Mouse (Mus musculus): ENCODE measurements around the gene Hspb6. TPM values are rescaled to one million over a fixed set of nuclear protein-coding genes. Genes with fewer than 3 reads are reported as not detected.

Gene Hspb6
- polyA plus RNA-seq, 1 experiment, result 52.8 TPM

DNA sequence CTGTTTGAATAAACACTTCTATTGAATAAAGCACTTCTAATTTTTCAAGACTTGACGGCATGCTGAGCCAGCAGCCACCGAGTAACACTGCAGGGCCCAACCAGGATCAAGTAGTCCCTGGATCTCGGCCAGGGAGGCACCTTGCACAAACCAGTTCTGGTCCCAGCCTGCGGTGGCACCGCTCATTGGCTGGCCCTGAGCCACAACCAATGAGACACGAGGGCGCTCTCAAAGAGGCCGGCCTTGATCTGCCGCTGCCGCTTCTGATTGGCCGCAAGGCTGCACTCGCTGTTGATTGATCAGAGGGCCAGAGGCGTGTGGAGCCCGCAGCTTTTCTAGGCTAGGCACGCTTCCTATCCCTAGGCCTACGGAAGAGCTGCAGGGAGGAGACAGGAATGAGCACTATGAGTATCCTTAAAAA is 48.0 kb downstream of the Hspb6 start:
- Histone ChIP-seq H3K36me3 (ENCODE audit: control insufficient read depth, insufficient read depth, low read length) (no peaks in the 10 kb centered on the region), H3K27ac (ENCODE audit: insufficient read depth, low read depth, low read length) (peak overlapping the region; percentile 32; the same call in 1 of the 2 replicates), H3K27me3 (ENCODE audit: control insufficient read depth, insufficient read depth, low read length) (no peaks in the 10 kb centered on the region), H3K4me1 (ENCODE audit: control insufficient read depth, insufficient read depth, insufficient read length, low read length) (peaks cover 13% of the 10 kb centered on the region; the same call in 1 of the 2 replicates), H3K4me3 (ENCODE audit: low read depth, low read length) (peak overlapping the region; percentile 14; the same call in 1 of the 2 replicates)
- no peak for TF ChIP-seq POLR2A (IDR thresholded peaks at IDR 0.05; ENCODE audit: low read depth, low read length)
- TF ChIP-seq CTCF (IDR thresholded peaks at IDR 0.05; ENCODE audit: extremely low read depth, insufficient read length, insufficient replicate concordance, low read depth, low read length), result no peak
- under 1% methylated on average over 16 of the region's 16 CpGs for WGBS

DNA sequence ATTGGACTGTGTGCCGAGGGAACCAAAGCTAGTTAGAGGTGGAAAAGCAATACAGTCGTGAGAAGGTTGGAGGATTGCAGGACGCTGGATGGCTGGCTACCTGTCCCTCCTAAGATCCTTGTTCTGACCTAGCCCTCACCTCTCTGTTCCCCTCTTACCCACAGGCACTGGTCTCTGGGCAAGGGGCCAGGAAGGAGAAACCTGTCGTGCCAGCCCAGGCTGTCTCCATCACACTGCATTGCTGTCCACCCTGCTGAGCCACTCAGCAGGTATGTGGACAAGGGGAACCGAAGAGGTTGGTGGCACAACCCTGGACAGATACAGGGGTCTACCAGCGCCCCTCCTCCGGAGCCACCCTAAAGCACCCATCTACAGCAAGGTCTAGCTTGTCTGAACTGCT is 48.7 kb downstream of the Hspb6 start:
- H3K4me1 ChIP-seq (ENCODE audit: control insufficient read depth, insufficient read depth, insufficient read length, low read length), result peaks cover 13% of the 10 kb centered on the region; the same call in 1 of the 2 replicates
- H3K27me3 ChIP-seq (ENCODE audit: control insufficient read depth, insufficient read depth, low read length), result no peaks in the 10 kb centered on the region
- H3K4me3 ChIP-seq (ENCODE audit: low read depth, low read length), result no peak overlapping the region
- WGBS, result 41% methylated on average over 7 of the region's 7 CpGs
- no peak for TF ChIP-seq CTCF (IDR thresholded peaks at IDR 0.05; ENCODE audit: extremely low read depth, insufficient read length, insufficient replicate concordance, low read depth, low read length)
- TF ChIP-seq POLR2A (IDR thresholded peaks at IDR 0.05; ENCODE audit: low read depth, low read length), result no peak
- no peaks in the 10 kb centered on the region for H3K36me3 ChIP-seq (ENCODE audit: control insufficient read depth, insufficient read depth, low read length)
- H3K27ac ChIP-seq (ENCODE audit: insufficient read depth, low read depth, low read length), result peak overlapping the region; percentile 32

DNA sequence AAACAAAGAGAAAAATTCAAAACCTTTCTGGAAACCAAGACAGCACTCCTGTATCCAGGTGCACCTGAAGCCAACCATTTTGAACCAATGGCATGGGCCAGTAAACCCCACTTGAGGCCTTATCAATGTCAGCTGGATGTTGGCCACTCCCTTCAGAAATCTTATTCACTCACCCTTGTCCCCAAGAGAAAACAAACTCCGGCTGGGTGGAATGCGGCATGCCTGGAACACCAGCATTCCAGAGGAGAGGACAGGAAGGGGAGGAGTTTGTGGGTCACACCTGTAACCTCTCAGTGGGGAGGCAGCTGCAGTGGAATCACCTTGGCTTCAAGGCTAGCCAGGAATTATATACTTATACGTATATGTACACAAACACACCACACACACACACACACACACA is 50.6 kb downstream of the Hspb6 start:
- no peaks in the 10 kb centered on the region for H3K36me3 ChIP-seq (ENCODE audit: control insufficient read depth, insufficient read depth, low read length)
- H3K4me1 ChIP-seq (ENCODE audit: control insufficient read depth, insufficient read depth, insufficient read length, low read length), result peaks cover 16% of the 10 kb centered on the region
- WGBS, result 16% methylated on average over 3 of the region's 3 CpGs
- peak overlapping the region; percentile 52 for H3K27ac ChIP-seq (ENCODE audit: insufficient read depth, low read depth, low read length)
- TF ChIP-seq POLR2A (IDR thresholded peaks at IDR 0.05; ENCODE audit: low read depth, low read length), result no peak
- no peak for TF ChIP-seq CTCF (IDR thresholded peaks at IDR 0.05; ENCODE audit: extremely low read depth, insufficient read length, insufficient replicate concordance, low read depth, low read length)
- H3K27me3 ChIP-seq (ENCODE audit: control insufficient read depth, insufficient read depth, low read length), result no peaks in the 10 kb centered on the region
- no peak overlapping the region for H3K4me3 ChIP-seq (ENCODE audit: low read depth, low read length)

DNA sequence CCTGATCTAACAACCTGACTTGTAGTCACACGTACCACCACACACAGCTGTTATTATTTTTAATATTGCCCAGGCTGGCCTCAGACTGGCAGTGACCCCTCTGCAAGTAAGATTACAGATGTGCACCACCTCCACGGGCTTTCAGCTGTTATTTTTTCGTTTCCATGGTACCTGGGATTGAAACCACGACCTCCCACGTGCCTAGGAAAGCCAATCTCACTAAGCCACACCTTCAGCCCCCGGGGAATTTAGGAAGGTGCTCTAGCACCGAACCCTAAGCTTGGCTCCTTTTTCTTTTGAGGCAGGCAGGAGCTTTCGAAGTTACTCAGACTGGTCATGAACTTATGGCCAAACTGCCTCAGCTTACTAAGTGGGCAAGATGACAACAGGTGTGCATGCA is 52.4 kb downstream of the Hspb6 start:
- Histone ChIP-seq H3K4me1 (ENCODE audit: control insufficient read depth, insufficient read depth, insufficient read length, low read length) (peaks cover 18% of the 10 kb centered on the region), H3K4me3 (ENCODE audit: low read depth, low read length) (no peak overlapping the region), H3K27ac (ENCODE audit: insufficient read depth, low read depth, low read length) (no peak overlapping the region), H3K36me3 (ENCODE audit: control insufficient read depth, insufficient read depth, low read length) (no peaks in the 10 kb centered on the region), H3K27me3 (ENCODE audit: control insufficient read depth, insufficient read depth, low read length) (no peaks in the 10 kb centered on the region)
- WGBS, result 70% methylated on average over 8 of the region's 8 CpGs
- no peak for TF ChIP-seq CTCF (IDR thresholded peaks at IDR 0.05; ENCODE audit: extremely low read depth, insufficient read length, insufficient replicate concordance, low read depth, low read length)
- TF ChIP-seq POLR2A (IDR thresholded peaks at IDR 0.05; ENCODE audit: low read depth, low read length), result no peak

DNA sequence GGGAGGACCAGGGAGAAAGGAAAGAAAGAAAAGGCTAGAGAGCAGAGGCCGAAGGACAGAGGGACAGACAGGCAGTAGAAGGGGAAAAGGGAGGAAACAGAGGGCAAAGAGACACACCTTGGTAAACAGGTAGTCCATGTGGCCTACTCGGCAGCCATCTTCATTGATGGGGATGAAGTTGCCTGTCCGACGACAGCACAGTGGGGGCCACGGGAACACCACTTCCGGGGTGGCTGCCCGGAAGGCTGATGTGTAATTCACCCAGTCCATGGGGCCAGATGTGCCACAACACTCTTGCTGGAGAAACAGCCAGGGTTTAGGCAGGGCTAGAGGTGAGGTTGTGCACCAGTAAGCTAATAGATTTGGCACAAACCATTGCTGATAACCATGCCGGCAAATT is 53.0 kb downstream of the Hspb6 start:
- no peak overlapping the region for H3K27ac ChIP-seq (ENCODE audit: insufficient read depth, low read depth, low read length)
- 70% methylated on average over 8 of the region's 8 CpGs for WGBS
- no peaks in the 10 kb centered on the region for H3K36me3 ChIP-seq (ENCODE audit: control insufficient read depth, insufficient read depth, low read length)
- no peaks in the 10 kb centered on the region for H3K27me3 ChIP-seq (ENCODE audit: control insufficient read depth, insufficient read depth, low read length)
- H3K4me1 ChIP-seq (ENCODE audit: control insufficient read depth, insufficient read depth, insufficient read length, low read length), result peaks cover 15% of the 10 kb centered on the region
- no peak overlapping the region for H3K4me3 ChIP-seq (ENCODE audit: low read depth, low read length)
- TF ChIP-seq POLR2A (IDR thresholded peaks at IDR 0.05; ENCODE audit: low read depth, low read length), result no peak
- TF ChIP-seq CTCF (IDR thresholded peaks at IDR 0.05; ENCODE audit: extremely low read depth, insufficient read length, insufficient replicate concordance, low read depth, low read length), result no peak

Other genes starting within 250 kb of the Hspb6 start
- 86.9 and 141 TPM in 2 replicates for gene Alkbh6, start 243.5 kb upstream of the Hspb6 start, polyA plus RNA-seq (2012; rRNA removed)
- 13.5 and 30.5 TPM in 2 replicates for gene Syne4, start 237.4 kb upstream of the Hspb6 start, polyA plus RNA-seq (2012; rRNA removed)
- 0.36 and 0.63 TPM in 2 replicates for gene E130208F15Rik, start 230.4 kb upstream of the Hspb6 start, polyA plus RNA-seq (2012; rRNA removed)
- 15.2 and 23.4 TPM in 2 replicates for gene Sdhaf1, start 228.3 kb upstream of the Hspb6 start, polyA plus RNA-seq (2012; rRNA removed)
- gene Lrfn3, start 189.4 kb upstream of the Hspb6 start, polyA plus RNA-seq (2012; rRNA removed), result 12.7 and 28.1 TPM in 2 replicates
- gene Tyrobp, start 138.4 kb upstream of the Hspb6 start, polyA plus RNA-seq (2012; rRNA removed), result 101 and 135 TPM in 2 replicates
- 33.7 and 56.1 TPM in 2 replicates for gene Hcst, start 132.3 kb upstream of the Hspb6 start, polyA plus RNA-seq (2012; rRNA removed)
- 5.0 and 9.2 TPM in 2 replicates for gene Nfkbid, start 130.4 kb upstream of the Hspb6 start, polyA plus RNA-seq (2012; rRNA removed)
- 32.1 and 193 TPM in 2 replicates for gene Aplp1, start 106.6 kb upstream of the Hspb6 start, polyA plus RNA-seq (2012; rRNA removed)
- gene Kirrel2, start 94.5 kb upstream of the Hspb6 start, polyA plus RNA-seq (2012; rRNA removed), result 0.18 and 0.27 TPM in 2 replicates
- gene Nphs1, start 93.9 kb upstream of the Hspb6 start, polyA plus RNA-seq (2012; rRNA removed), result 0.14 and 7.6 TPM in 2 replicates
- gene Prodh2, start 58.6 kb upstream of the Hspb6 start, polyA plus RNA-seq (2012; rRNA removed), result 0.67 and 19.4 TPM in 2 replicates
- 8.7 and 12.0 TPM in 2 replicates for gene Arhgap33, start 17.1 kb upstream of the Hspb6 start, polyA plus RNA-seq (2012; rRNA removed)
- gene Proser3, start 121 bp downstream of the Hspb6 start, polyA plus RNA-seq (2012; rRNA removed), result 3.9 and 5.4 TPM in 2 replicates
- 23.7 and 37.9 TPM in 2 replicates for gene Lin37, start 7.7 kb downstream of the Hspb6 start, polyA plus RNA-seq (2012; rRNA removed)
- 26.6 and 46.5 TPM in 2 replicates for gene U2af1l4, start 11.1 kb downstream of the Hspb6 start, polyA plus RNA-seq (2012; rRNA removed)
- 1.2 and 1.6 TPM in 2 replicates for gene Gm49396, start 11.2 kb downstream of the Hspb6 start, polyA plus RNA-seq (2012; rRNA removed)
- 69.3 and 131 TPM in 2 replicates for gene Psenen, start 11.4 kb downstream of the Hspb6 start, polyA plus RNA-seq (2012; rRNA removed)
- 7.3 and 11.4 TPM in 2 replicates for gene Igflr1, start 13.2 kb downstream of the Hspb6 start, polyA plus RNA-seq (2012; rRNA removed)
- gene Kmt2b, start 36.5 kb downstream of the Hspb6 start, polyA plus RNA-seq (2012; rRNA removed), result 21.4 and 38.1 TPM in 2 replicates
- gene Zbtb32, start 46.7 kb downstream of the Hspb6 start, polyA plus RNA-seq (2012; rRNA removed), result 0.52 and 1.6 TPM in 2 replicates
- 7.6 and 8.2 TPM in 2 replicates for gene Upk1a, start 60.7 kb downstream of the Hspb6 start, polyA plus RNA-seq (2012; rRNA removed)
- gene Cox6b1, start 74.0 kb downstream of the Hspb6 start, polyA plus RNA-seq (2012; rRNA removed), result 459 and 585 TPM in 2 replicates
- gene Etv2, start 83.7 kb downstream of the Hspb6 start, polyA plus RNA-seq (2012; rRNA removed), result 0.11 TPM in 1 of 2 replicates, not detected in the other
- gene Rbm42, start 98.1 kb downstream of the Hspb6 start, polyA plus RNA-seq (2012; rRNA removed), result 51.5 and 94.9 TPM in 2 replicates
- gene Haus5, start 112.8 kb downstream of the Hspb6 start, polyA plus RNA-seq (2012; rRNA removed), result 6.0 and 6.4 TPM in 2 replicates
- gene Pmis2, start 119.4 kb downstream of the Hspb6 start, polyA plus RNA-seq (2012; rRNA removed), result not detected in 2 replicates
- gene 2200002J24Rik, start 146.7 kb downstream of the Hspb6 start, polyA plus RNA-seq (2012; rRNA removed), result 1.1 and 6.1 TPM in 2 replicates
- gene Atp4a, start 160.0 kb downstream of the Hspb6 start, polyA plus RNA-seq (2012; rRNA removed), result 0.37 and 1.2 TPM in 2 replicates
- gene Tmem147, start 177.4 kb downstream of the Hspb6 start, polyA plus RNA-seq (2012; rRNA removed), result 181 and 200 TPM in 2 replicates
- gene Gapdhs, start 191.5 kb downstream of the Hspb6 start, polyA plus RNA-seq (2012; rRNA removed), result not detected in 2 replicates
- gene Sbsn, start 199.3 kb downstream of the Hspb6 start, polyA plus RNA-seq (2012; rRNA removed), result 0.23 and 0.27 TPM in 2 replicates
- gene Dmkn, start 211.6 kb downstream of the Hspb6 start, polyA plus RNA-seq (2012; rRNA removed), result 1.2 and 2.7 TPM in 2 replicates
- not detected in 2 replicates for gene Krtdap, start 235.7 kb downstream of the Hspb6 start, polyA plus RNA-seq (2012; rRNA removed)